Mouse (Mus musculus) kidney, postnatal 4 days (tissue): ENCODE data around the gene Dusp9.

ENCODE experiments used
- DNase-seq, 2 experiments: peaks; one replicate each; pipeline ENCODE4 v3.0.0; 2021; ENCODE audit warnings: mixed read lengths in 2 of 2

The Dusp9 gene

DNA sequence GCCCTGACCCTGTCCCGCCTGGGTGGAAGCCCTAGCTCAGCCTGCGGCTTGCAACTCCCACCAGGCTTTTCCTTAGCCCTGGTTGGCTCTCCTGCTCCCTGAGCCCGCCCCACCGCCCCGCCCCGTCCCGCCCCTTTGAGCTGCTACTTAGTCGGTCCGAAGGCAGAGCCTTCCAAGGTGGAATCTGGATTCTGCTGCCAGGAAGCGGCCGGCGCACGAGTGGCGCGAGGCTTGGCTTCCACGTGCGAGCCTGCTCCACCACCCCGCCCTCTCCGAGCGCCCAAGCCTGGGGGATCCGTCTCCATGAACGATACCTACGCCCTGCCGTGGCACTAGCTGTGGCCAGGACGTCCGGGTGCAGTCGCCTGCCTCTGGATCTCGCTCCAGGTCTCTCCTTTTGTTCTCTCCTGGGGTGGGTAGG, at the start of gene Dusp9:
Gene Dusp9, plus strand, starts transcription at position 165 of the 421 bp plus-strand sequence.
- DNase-seq = peak; percentile 56 to 73

DNA sequence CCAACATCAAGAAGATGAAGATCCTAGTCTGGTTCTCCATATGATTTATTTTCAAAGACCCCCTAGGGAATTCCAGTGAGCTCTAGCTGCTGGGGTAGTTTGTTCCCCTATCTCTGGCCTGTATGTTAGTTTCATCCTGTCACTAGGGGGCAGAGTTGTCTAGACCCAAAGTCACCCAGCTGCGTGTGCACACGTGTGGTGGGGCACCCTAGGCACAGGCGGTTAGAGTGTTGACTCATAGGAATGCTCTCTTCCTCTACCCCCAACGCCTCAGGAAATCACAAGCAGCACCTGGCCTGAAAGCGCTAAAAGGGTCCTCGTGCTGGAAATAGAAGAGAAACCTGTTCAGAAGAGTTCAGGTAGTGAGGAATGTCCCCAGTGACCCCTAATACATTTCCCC, 46.0 kb upstream of the Dusp9 start:
- DNase-seq = peak; percentile 11 to 44

- peak; percentile 10 to 59 for DNase-seq
Measured at GRCm38 (mm10) chrX:73594451-73595121, 44.6 kb upstream of the Dusp9 start.

DNA sequence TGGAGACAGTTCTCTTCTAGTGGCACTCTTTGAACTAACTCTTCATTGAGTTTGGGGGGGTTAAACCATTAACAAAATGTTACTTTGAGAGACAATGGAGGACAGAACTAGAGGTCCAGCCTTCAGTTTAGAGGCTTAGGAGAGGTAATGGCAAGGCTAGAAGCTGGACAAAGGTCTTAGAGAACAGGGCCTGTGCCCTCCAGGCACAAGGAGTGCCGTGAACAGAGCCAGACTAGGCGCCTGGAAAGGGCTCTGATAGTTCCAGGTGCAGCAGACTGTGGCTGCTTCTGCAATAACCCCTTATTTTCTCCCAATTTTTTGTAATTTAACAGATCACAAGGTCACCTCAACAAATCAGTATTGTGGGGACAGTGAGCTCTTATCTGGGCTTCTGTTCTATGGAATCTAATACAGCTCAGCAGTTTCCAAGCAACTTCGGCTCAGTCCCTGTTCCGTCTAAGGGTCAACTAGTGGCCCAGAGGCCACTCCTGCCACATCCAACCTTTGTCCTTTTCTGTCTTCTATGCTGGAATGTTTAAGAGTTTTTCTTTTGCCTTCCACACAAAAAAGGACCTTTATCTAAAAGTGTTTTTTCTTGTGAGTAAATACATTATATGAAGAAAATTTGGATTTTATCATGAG, 43.8 kb upstream of the Dusp9 start:
- DNase-seq = no peak

GRCm38 (mm10) chrX:73601456-73601855, 37.8 kb upstream of the Dusp9 start:
- no peak for DNase-seq

- DNase-seq = no peak
Measured at GRCm38 (mm10) chrX:73613665-73614064, 25.6 kb upstream of the Dusp9 start.

- no peak for DNase-seq
Measured at GRCm38 (mm10) chrX:73615876-73616275, 23.3 kb upstream of the Dusp9 start.

GRCm38 (mm10) chrX:73619401-73619800, 19.8 kb upstream of the Dusp9 start:
- DNase-seq = no peak

GRCm38 (mm10) chrX:73619890-73620289, 19.3 kb upstream of the Dusp9 start:
- DNase-seq = no peak

GRCm38 (mm10) chrX:73626981-73627380, 12.2 kb upstream of the Dusp9 start:
- DNase-seq = no peak

DNA sequence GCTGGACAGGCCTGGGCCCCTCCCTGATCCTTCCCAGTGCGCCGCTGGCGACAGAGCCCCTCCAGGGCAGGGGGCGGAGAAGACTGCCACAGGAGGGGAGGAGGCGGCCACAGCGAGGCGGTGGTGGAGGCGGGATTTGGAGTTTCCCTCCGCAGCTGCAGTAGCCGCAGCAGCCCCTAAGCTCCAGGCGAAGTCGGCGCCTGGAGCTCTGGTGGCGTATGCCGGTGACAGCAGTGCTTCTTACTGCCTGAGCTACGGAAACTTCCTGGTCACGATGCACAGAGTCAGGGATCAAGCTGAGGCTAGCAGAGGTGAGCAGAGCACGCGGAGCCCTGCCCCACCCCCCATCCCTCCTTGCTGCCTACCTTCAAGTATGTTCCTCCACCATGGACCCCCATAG, 3.8 kb upstream of the Dusp9 start:
- DNase-seq = peak; percentile 16 to 24

GRCm38 (mm10) chrX:73637415-73637814, 1.8 kb upstream of the Dusp9 start:
- DNase-seq = peak; percentile 42 to 60

DNA sequence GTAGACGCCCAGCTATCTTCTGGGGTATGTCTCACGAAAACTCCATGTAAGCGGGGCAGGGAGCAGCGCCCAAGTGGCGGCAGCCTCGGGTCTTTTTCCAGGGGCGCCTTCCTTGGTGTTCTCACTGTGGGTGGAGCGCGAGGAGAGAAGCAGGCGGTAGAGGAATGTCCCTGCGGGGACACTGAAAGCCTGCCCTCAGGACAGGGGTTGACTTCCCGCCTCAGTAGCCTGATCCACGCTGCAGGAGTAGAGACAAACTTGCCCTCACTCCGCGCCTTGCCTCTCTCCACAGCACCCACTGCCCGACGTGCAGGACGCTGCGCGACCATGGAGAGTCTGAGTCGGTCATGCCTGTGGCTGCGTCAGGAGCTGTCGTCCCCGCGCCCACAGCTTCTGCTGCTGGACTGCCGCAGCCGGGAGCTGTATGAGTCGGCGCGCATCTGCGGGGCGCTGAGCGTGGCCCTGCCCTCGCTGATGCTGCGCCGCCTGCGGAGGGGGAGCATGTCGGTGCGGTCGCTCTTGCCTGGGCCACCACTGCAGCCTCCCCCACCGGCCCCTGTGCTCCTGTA, 766 bp downstream of the Dusp9 start:
- DNase-seq = peak; percentile 20 to 53

- DNase-seq = no peak
Measured at GRCm38 (mm10) chrX:73645121-73645520, 5.9 kb downstream of the Dusp9 start.

- no peak for DNase-seq
Measured at GRCm38 (mm10) chrX:73650869-73651268, 11.7 kb downstream of the Dusp9 start.

DNA sequence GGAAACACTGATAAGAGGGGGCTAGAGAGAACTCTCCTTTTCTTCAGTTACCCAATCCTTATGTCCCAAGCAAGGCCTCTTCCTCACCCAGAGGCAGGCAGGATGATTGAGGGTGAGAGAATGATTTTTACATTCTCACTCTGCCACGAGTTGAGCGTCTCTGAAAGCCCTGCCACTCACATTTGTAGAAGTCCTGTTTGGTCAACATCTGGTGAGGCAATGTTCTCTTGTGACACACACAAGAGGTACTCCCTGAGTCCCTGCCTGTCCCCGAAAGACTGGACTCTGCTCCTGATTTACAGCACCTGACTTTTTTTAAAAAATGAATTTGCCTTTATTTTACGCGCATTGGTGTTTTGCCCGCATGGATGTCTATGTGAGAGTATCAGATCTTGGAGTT, 14.2 kb downstream of the Dusp9 start:
- DNase-seq = no peak

DNA sequence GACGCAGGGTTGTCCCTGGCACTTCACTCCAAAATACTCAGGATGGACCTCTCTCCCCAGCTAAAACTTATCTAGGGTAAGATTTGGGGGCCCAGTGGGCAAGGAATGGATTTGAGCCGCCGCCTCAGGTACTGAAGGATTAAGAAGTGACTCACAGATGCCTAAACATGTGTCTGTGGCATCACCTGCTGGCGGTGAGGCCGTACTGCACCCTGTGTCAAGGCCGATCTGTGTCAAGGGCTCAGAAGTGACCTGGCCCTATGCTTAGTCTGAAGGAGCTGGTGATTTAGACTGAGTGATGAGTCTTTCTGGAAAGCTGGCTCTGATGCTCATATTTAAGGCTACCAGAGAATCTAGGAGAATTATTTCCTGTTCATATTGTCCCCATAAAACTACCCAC, 15.0 kb downstream of the Dusp9 start:
- peak; percentile 71 to 84 for DNase-seq

GRCm38 (mm10) chrX:73655529-73655928, 16.3 kb downstream of the Dusp9 start:
- DNase-seq = peak; percentile 59 to 69

- no peak for DNase-seq
Measured at GRCm38 (mm10) chrX:73658391-73658790, 19.2 kb downstream of the Dusp9 start.

GRCm38 (mm10) chrX:73658936-73659574, 19.8 kb downstream of the Dusp9 start:
- DNase-seq = no peak

DNA sequence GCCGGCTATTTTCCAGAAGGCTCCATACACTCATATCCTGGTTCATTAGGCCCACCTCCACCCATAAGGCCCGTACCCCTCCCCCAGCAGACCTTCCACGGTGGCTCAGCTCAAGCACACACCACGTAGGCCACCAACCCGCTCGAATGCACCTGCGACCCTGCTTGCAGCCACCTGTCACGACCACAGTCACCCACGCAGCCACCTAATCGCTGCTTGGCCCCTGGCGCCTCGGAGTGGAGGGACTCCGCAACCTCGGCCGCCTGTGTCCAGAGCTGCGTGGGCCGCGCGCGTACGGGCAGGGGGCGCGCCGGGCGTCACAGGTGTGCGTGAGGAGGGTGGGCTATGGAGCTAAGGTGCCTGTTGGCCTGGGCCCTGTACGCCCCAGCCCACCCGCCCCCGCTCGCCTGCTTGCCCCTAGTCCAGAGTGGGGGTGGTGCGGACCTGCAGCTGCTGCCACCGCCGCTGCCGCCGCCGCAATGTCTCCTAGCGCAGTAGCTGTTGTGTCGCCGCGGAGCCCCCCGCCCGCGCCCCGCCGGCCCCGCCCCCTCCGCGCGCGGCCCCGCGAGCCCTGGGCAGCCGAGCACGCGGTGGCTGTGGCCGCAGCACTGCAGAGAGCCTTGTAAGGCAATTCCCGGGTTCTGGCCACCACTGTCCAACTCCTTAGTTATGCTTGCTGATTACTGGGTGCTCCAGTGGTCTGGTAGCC, 20.5 kb downstream of the Dusp9 start, which contains the start of gene Pnck:
Gene Pnck, minus strand, starts transcription at position 543 of the 709 bp plus-strand sequence.
- DNase-seq = peak; percentile 45 to 63

GRCm38 (mm10) chrX:73660284-73660665, 21.1 kb downstream of the Dusp9 start:
- DNase-seq = no peak

DNA sequence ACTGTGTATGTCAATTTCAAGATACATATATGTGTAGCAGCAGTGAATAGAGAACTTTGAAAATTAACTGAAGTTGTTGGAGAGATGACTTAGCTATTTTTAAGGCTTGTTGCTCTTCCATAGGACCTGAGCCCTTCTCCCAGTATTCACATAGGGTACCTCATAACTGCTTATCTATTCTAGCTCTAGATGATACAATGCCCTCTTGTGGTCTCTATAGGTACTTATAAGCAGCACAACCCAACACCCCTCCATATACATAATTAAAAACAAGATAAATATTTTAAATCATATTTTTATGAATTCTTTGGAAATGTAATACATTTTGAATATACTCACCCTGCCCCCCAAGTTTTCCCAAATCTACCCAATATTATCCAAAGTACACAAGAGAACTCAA, 23.9 kb downstream of the Dusp9 start:
- no peak for DNase-seq
